Mouse (Mus musculus) liver, adult (tissue): ENCODE data around the gene Riok1.

Source experiments
- GATA4 ChIP-seq: IDR thresholded peaks from 2 replicates; pipeline ENCODE4 v1.6.1; 2014; ENCODE audit warnings: mild to moderate bottlenecking, low read length; ENCODE audit not compliant: insufficient replicate concordance

Riok1 gene

GRCm38 (mm10) chr13:38036343-38037043 is at the start of gene Riok1:
Gene Riok1, plus strand, starts transcription at chr13:38036995.
- no peak for TF ChIP-seq GATA4

DNA sequence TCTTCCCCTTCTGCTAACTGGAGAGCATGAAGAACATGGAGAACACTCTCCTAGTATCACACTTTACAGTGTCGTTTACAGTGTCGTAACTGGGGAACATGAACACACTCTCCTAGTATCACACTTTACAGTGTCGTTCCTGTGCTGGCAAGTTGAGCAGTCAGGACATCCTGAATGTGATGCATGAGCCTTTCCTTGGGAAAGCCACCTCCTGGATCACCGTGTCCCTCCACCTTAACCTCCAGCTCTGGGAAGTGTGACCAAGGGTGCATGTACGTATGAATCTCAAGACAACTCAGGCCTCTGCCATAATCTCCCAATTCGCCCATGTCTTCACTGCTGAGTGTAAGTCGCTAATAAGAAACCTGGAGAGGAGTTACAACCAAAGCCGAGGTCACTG is 47.1 kb upstream of the Riok1 start:
- TF ChIP-seq GATA4 = no peak

GRCm38 (mm10) chr13:37992638-37993371 is 44.0 kb upstream of the Riok1 start:
- TF ChIP-seq GATA4 = no peak

DNA sequence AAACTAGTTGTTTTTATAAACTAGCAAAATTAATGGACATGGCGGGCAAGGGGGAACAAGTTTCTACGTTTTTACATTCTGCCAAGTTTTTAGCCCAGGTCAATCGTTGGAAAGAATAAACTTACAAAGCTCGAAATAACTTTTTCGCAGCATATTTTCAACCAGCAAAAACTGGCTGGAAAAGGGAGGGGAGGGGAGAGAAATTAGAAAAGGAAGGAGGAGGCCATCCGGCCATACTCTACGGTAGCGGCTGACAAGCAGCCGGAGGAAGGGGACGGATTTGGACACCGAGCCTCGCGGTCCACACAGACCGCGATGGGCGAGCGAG is 43.5 kb upstream of the Riok1 start:
- TF ChIP-seq GATA4 = no peak

- TF ChIP-seq GATA4 = peak; percentile 89; the same call in 1 of the 2 replicates
Measured at GRCm38 (mm10) chr13:37993704-37994404, 42.9 kb upstream of the Riok1 start, which contains the start of gene Ssr1. Gene Ssr1, minus strand, starts transcription at chr13:37994217.

- no peak for TF ChIP-seq GATA4
Measured at GRCm38 (mm10) chr13:37994405-37994749, 42.4 kb upstream of the Riok1 start.

DNA sequence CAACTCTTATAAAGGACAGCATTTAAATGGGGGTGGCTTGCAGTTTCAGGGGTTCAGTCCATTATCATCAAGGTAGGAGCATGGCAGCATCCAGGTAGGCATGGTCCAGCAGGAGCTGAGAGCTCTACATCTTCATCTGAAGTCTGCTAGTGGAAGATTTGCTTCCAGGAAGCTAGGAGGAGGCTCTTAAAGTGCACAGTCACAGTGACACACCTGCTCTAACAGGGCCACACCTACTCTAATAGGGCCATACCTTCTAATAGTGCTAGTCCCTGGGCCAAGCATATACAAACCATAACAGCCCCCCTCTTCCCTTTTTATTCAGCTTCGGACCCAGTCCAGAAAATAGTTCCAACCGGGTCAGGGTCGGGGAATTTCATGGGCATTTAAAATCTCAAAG is 37.1 kb upstream of the Riok1 start:
- TF ChIP-seq GATA4 = no peak

- no peak for TF ChIP-seq GATA4
Measured at GRCm38 (mm10) chr13:38002461-38002860, 34.3 kb upstream of the Riok1 start.

- TF ChIP-seq GATA4 = no peak
Measured at GRCm38 (mm10) chr13:38007972-38008371, 28.8 kb upstream of the Riok1 start.

DNA sequence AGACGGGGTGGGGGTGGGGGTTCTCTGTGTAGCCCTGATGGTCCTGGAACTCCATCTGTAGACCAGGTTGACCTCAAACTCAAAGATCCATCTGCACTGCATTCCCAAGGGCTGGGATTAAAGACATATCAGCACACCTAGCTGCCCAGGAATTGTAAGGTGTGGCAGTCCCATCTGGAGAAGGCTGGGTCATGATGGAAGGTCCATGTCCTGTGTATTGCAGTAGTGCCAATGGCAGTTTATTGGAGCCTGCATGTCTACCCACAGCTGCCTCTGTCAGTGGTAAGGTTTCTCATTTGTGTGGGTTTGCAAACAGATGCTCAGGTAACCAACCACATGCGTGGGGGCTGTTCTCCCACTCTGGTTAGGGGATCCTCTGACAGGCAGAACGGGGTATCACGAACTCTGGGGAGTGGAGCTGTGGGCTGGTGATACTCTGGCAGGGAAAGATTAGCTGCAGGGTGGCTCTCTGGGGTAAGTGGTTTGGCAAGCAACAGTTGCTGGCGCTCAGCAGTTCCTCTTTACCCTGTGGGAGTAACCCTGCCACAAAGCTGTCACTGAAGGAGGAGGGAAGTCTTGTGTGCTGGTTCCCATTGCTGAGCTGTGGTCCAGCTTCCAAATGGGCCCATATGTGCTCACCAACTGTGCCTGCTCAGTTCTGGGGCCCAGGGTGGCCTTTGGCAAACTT is 26.9 kb upstream of the Riok1 start:
- no peak for TF ChIP-seq GATA4

DNA sequence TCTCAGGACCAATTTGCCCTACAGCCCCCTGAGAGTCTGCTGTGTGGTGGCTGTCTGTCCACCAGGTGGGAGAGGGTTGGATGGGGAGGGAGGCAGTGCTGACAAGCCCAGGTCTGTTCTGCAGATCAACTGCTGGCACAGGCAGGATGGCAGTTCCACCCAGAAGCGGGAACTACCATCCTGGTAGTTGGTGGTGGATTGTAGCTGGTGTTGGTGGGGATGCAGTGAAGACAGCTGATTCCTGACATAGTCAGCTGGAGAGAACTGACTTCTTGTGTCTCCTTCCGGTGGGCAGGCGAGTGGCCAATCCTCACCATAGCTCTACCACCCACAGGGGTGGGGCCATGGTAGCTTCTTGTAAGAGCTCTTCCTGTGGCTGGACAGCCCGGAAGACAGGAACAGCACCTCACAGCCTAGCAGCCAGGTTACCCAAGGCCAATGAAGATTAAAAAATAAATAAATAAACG is 26.3 kb upstream of the Riok1 start:
- TF ChIP-seq GATA4 = no peak

- TF ChIP-seq GATA4 = no peak
Measured at GRCm38 (mm10) chr13:38012436-38012835, 24.4 kb upstream of the Riok1 start.

DNA sequence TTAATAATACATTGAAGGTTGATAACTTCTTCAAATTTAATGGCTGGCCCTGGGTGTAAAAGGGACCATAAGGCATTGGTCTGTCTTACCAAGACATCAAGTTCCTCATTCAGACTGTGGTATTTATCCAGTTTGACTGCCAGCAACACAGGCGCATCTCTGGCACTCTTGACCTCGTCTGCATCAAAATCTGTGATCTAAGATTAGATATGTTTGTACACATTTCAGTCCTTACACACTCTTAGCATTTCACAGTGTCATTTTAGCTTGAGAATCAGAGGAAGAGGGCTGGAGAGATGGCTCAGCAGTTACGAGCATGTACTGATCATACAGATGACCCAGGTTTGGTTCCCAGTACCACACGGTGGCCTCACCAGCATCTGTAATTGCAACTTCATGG is 21.2 kb upstream of the Riok1 start:
- no peak for TF ChIP-seq GATA4

DNA sequence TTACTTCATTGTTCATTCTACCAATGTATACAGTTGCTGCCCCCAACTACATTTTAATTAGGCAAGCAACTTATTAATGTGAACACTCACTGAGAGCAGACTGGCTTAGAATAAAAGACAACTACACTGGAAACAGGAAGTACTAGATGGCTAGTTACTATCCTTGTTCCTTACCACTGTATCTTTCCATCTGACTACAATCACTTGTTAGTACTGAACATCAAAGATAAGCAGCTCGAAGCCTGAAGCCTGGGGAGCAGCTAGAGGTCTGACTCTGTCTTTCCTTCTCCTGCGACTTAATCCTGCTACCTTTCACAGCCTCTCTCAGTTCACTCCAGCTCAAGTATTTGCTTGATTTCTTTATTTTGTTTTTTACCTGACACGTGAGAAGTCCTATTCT is 18.0 kb upstream of the Riok1 start:
- TF ChIP-seq GATA4 = no peak

DNA sequence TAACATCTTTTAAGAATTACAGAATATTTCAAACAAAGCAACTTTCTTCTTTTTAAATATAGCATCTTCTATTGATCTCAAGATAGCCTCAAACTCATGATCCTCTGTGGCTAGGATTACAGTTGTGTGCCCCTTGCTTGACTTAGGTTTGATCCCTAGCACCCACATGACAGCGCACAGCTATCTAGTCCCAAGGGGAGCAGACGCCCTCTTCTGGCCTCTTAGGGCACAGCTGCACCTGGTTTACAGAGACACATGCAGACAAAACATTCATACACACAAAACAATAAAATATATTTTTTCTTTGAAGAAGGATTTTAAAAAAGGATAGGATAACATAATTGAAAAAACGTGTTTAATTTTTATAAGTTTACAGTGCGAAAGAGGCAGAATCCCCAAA is 10.9 kb upstream of the Riok1 start:
- TF ChIP-seq GATA4 = no peak
